Mouse (Mus musculus) ES-E14 (cell line): ENCODE results near the gene Cbfa2t2.

Experiments
- CHD2 ChIP-seq: IDR thresholded peaks from 2 replicates; pipeline ENCODE4 v1.6.1; 2014; ENCODE audit warnings: mild to moderate bottlenecking, low read depth, low read length, inconsistent platforms
- HCFC1 ChIP-seq: IDR thresholded peaks from 2 replicates; pipeline ENCODE4 v1.6.1; 2012; ENCODE audit warnings: low read length, inconsistent platforms, borderline replicate concordance; ENCODE audit not compliant: insufficient read depth
- MAFK ChIP-seq: IDR thresholded peaks from 2 replicates; pipeline ENCODE4 v1.6.1; 2014; ENCODE audit warnings: mild to moderate bottlenecking, low read depth, low read length, inconsistent platforms; ENCODE audit not compliant: insufficient read depth
- ZC3H11A ChIP-seq: IDR thresholded peaks from 2 replicates; pipeline ENCODE4 v1.6.1; 2012; ENCODE audit warnings: low read depth, mild to moderate bottlenecking, inconsistent platforms, low read length, borderline replicate concordance
- ZNF384 ChIP-seq: IDR thresholded peaks from 2 replicates; pipeline ENCODE4 v1.6.1; 2012; ENCODE audit warnings: low read depth, low read length, inconsistent platforms

- TF ChIP-seq ZNF384 = no peak
- no peak for TF ChIP-seq MAFK
- TF ChIP-seq HCFC1 = no peak
- TF ChIP-seq CHD2 = no peak
- TF ChIP-seq ZC3H11A = peak; percentile 19; the same call in 1 of the 2 replicates
Measured at GRCm38 (mm10) chr2:154452951-154453350, 16.7 kb downstream of the Cbfa2t2 start.
